Mouse (Mus musculus) heart, adult 2 months (tissue): Measurements from ENCODE around the gene Pdhb. TPM values are rescaled to one million over a fixed set of nuclear protein-coding genes. Genes with fewer than 3 reads are reported as not detected.
"Not testable (repeated sequence)": the region's sequence is repeated elsewhere in the genome, so short reads cannot be mapped to it uniquely, and the experiment has no call there.

Experiments used
- DNase-seq, 2 experiments: peaks; one replicate each; pipeline ENCODE4 v3.0.0; 2021
- H3K27ac ChIP-seq: fragments of 200-600 bp; 2 replicates; pipeline ENCODE4 v1.8.1; 2022
- H3K27me3 ChIP-seq: fragments of 200-500 bp; 2 replicates; pipeline ENCODE4 v1.6.1; 2012; ENCODE audit warnings: mild to moderate bottlenecking, low read length, inconsistent platforms, mixed read lengths; ENCODE audit not compliant: control insufficient read depth, insufficient read depth
- H3K36me3 ChIP-seq: fragments of 200-500 bp; 2 replicates; pipeline ENCODE4 v1.6.1; 2012; ENCODE audit warnings: low read length, inconsistent platforms; ENCODE audit not compliant: control insufficient read depth, insufficient read depth
- H3K4me1 ChIP-seq: fragments of 200-500 bp; 2 replicates; pipeline ENCODE4 v1.6.1; 2011; ENCODE audit warnings: low read length; ENCODE audit not compliant: control insufficient read depth, insufficient read depth
- H3K4me3 ChIP-seq: fragments of 200-600 bp; 2 replicates; pipeline ENCODE4 v1.8.1; 2022
- H3K79me2 ChIP-seq: fragments of 200-500 bp; replicated peaks from 2 replicates; pipeline ENCODE4 v1.6.1; 2012; ENCODE audit warnings: mild to moderate bottlenecking, inconsistent platforms, low read length, moderate library complexity, mixed read lengths; ENCODE audit not compliant: control insufficient read depth, insufficient read depth
- H3K9ac ChIP-seq: fragments of 200-500 bp; 2 replicates; pipeline ENCODE4 v1.6.1; 2012; ENCODE audit warnings: low read depth, mild to moderate bottlenecking, control low read depth, inconsistent platforms, low read length, mixed read lengths
- CTCF ChIP-seq: fragments of 200-600 bp; IDR thresholded peaks from 2 replicates; pipeline ENCODE4 v1.8.1; 2022; ENCODE audit warnings: antibody characterized with exemption, mild to moderate bottlenecking, moderate library complexity
- EP300 ChIP-seq: fragments of 200-500 bp; IDR thresholded peaks from 2 replicates; pipeline ENCODE4 v1.6.1; 2011; ENCODE audit warnings: low read depth, low read length, control low read depth; ENCODE audit not compliant: insufficient read depth
- POLR2A ChIP-seq: fragments of 200-500 bp; IDR thresholded peaks from 2 replicates; pipeline ENCODE4 v1.6.1; 2011; ENCODE audit warnings: mild to moderate bottlenecking, low read depth, low read length, control low read depth; ENCODE audit not compliant: insufficient read depth
- WGBS: fragments of 180-500 bp; shearing (Covaris S2); methylation state at CpG from one replicate; pipeline ENCODE4 v1.1.7; 2018; 5-methylcytosine and 5-hydroxymethylcytosine counted together
- intact Hi-C: fragments of 180-260 bp; cut with DNase I; formaldehyde crosslinking; loops from one replicate; pipeline ENCODE4 v1.15.1; 2025
- polyA plus RNA-seq: library from polyadenylated mRNA; depleted of rRNA; stranded (reverse); fragments of >200 nt; gene quantifications from 2 replicates; pipeline ENCODE4 v1.2.3, GENCODE M21; 2012
- total RNA-seq, 2 experiments: library from RNA; stranded (reverse); gene quantifications; 2 replicates each; pipeline ENCODE4 v1.2.3; 2021

The Pdhb gene
- total and polyA plus RNA-seq, 3 experiments: 324 to 825 (median 722) TPM

DNA sequence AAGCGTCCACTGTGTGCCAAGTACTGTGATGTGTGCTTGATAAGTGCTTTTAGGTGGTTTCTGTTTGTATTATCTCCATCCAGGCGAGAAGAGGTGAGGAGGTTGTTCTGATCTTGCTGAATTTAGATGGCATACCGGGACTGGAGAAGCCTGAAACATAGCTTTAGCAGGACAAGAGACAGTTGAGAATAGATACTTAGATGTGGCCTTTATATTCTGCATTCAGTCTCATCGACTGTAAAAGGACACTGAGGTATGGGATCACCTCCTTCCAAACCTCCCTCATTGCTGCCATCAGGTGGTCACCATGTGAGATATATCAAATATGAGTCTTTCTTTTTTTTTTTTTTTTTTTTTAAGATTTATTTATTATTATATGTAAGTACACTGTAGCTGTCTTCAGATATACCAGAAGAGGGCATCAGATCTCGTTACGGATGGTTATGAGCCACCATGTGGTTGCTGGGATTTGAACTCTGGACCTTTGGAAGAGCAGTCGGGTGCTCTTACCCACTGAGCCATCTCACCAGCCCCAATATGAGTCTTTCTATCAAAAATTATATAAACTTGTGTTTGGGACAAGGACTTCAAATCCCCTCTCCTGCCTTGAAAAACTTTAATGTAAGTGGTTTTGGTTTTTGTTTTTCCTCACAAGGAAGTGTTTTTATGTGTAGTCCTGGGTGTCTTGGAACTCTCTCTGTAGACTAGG lies 871 bp upstream of the Pdhb start:
- not testable (repeated sequence) for H3K4me1 ChIP-seq, H3K27me3 ChIP-seq, DNase-seq, H3K79me2 ChIP-seq
- intact Hi-C loops: loop anchor here (2.0 kb wide), 2 partner anchors 39 to 75 kb away; partner anchors contain the start of gene Pxk
- Histone ChIP-seq H3K9ac (peak overlapping the region; percentile 42), H3K36me3 (peaks cover 16% of the 10 kb centered on the region), H3K4me3 (peak overlapping the region; percentile 55), H3K27ac (peak overlapping the region; percentile 91)
- peak; percentile 51 for TF ChIP-seq CTCF
- 41% methylated on average over 7 of the region's 7 CpGs for WGBS

DNA sequence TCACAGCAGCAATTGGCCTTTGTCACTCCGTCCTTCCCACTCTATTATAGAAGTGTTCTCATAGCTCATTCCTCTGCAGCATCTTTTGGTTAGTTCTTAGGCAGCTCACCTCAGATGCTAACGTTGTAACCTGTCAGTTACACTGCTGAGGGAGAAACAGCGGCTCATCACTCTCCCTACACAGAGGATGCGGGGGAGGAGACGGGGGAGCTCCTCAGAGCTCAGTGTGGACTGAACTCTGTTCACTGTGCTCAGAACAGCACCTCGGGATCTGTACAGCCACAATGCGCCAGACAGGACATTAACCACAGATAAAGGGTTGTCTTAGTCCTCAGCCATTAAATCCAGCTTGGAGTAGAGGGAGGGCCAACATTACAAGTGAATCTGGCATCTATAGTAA lies 8.4 kb downstream of the Pdhb start:
- no peak for DNase-seq
- 63% methylated on average over 7 of the region's 7 CpGs for WGBS
- Histone ChIP-seq H3K9ac (no peak overlapping the region), H3K36me3 (peaks cover 9% of the 10 kb centered on the region), H3K4me3 (no peak overlapping the region), H3K27ac (no peak overlapping the region), H3K79me2 (0 out of 2 replicates have a peak, but pooled peaks cover 2% of the 10 kb centered on the region), H3K27me3 (no peaks in the 10 kb centered on the region), H3K4me1 (no peaks in the 10 kb centered on the region)
- intact Hi-C loops: loop anchor here (10.0 kb wide), 1 partner anchor 200 kb away; no protein-coding TSS in a partner anchor
- no peak for TF ChIP-seq POLR2A
- TF ChIP-seq EP300: no peak
- no peak for TF ChIP-seq CTCF

DNA sequence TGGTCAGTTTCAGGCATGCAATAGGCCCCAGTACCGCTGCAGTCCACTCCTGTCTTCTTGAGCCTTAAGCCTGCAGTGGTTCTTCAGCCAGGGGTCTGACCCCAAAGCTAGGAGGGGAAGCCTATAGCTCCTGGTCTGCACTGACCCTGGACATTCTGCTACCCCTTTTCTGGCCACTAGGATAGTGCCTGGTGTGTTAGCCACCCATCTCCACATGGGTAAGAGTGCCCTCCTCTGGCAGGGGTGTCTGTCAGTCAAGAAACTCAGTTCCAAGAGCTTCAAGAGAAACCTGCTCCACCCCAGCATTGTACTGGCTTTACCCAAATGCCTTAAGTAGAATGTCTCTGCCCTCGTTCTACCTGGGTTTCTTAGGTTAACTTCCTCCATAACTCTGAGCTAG lies 11.0 kb downstream of the Pdhb start:
- Histone ChIP-seq H3K9ac (no peak overlapping the region), H3K4me1 (no peaks in the 10 kb centered on the region), H3K27ac (no peak overlapping the region), H3K4me3 (no peak overlapping the region), H3K36me3 (peaks cover 4% of the 10 kb centered on the region), H3K27me3 (no peaks in the 10 kb centered on the region), H3K79me2 (no peaks in the 10 kb centered on the region)
- peak in 1 of 2 experiments; percentile 45 for DNase-seq
- intact Hi-C loops: loop anchor here (10.0 kb wide), 1 partner anchor 197 kb away; no protein-coding TSS in a partner anchor
- WGBS: 87% methylated on average over 2 of the region's 2 CpGs
- TF ChIP-seq EP300: no peak
- TF ChIP-seq CTCF: peak; percentile 72

DNA sequence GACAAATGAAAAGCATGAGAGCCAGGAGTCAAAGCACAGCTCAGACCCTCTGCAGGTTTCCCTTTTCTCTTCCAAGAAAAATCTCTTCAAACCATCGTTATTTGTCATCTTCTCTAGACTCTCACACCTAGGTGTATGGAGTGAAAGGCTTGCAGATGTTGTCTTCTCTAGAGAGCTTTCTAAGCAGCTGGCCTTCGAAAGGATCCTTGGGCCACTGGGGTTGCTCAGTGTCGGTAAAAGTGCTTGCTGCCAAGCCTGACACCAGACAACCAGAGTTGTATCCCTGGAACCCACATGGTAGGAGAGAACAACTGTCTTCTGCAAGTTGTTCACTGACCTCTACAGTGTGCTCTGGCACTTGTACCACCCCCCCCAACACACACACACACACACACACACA lies 13.7 kb downstream of the Pdhb start:
- TF ChIP-seq POLR2A (no peak), EP300 (no peak), CTCF (no peak)
- Histone ChIP-seq H3K9ac (no peak overlapping the region), H3K79me2 (no peaks in the 10 kb centered on the region), H3K27me3 (no peaks in the 10 kb centered on the region), H3K36me3 (peaks cover 3% of the 10 kb centered on the region), H3K4me1 (no peaks in the 10 kb centered on the region), H3K27ac (no peak overlapping the region), H3K4me3 (no peak overlapping the region)
- 65% methylated on average over 3 of the region's 3 CpGs for whole genome bisulfite sequencing
- DNase-seq: no peak
- intact Hi-C loops: no loop called here

DNA sequence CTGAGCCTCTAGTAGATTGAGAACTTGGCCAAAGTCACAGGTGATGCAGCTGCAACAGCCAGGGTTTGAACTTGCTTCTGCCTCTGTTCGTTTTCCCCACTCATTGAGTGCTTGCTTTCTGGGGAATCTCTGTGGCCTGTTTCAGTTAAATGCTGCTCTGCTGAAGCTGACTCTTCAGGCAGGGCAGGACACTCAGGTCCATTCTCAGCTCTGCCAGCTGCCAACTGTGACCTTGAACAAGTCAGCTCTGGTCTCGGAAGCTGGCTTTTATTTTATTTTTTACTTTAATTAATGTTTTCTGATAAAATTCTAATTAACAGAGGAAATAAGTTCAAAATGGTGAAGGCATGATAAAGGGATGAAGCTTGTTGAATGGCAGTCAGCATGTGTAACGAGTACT lies 14.1 kb downstream of the Pdhb start:
- peaks cover 3% of the 10 kb centered on the region for H3K36me3 ChIP-seq

DNA sequence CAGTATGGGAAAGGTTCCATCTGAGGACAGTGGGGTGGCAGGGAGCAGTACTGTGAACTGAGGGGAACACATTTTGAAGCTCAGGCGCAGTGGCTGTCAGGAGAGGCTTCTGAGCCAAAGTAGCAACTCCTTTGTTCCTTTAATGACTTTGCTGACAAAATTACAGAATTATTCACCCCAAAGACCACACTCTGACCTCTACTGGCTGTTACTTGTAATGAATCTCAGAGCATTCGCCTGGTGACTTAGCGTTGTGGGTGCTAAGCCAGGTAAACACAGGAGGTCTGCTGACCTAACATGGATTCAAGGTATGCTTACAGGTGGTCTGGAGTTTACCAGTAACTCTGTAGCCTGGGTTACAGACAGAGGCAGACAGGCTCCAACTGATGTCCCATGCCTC lies 15.9 kb downstream of the Pdhb start:
- WGBS: 53% methylated on average over 3 of the region's 3 CpGs
- no peak for DNase-seq
- no peaks in the 10 kb centered on the region for H3K4me1 ChIP-seq
- no peaks in the 10 kb centered on the region for H3K79me2 ChIP-seq
- intact Hi-C loops: loop anchor here (1.0 kb wide), 1 partner anchor 65 kb away; no protein-coding TSS in a partner anchor
- H3K36me3 ChIP-seq: peaks cover 3% of the 10 kb centered on the region
- H3K9ac ChIP-seq: no peak overlapping the region
- H3K4me3 ChIP-seq: no peak overlapping the region
- no peak overlapping the region for H3K27ac ChIP-seq
- H3K27me3 ChIP-seq: no peaks in the 10 kb centered on the region
- TF ChIP-seq CTCF: peak; percentile 65
- TF ChIP-seq EP300: no peak
- no peak for TF ChIP-seq POLR2A

More for the DNA sequence above, 14.1 kb downstream of the Pdhb start:
- Histone ChIP-seq H3K79me2 (no peaks in the 10 kb centered on the region), H3K27me3 (no peaks in the 10 kb centered on the region), H3K27ac (no peak overlapping the region), H3K4me3 (no peak overlapping the region), H3K9ac (no peak overlapping the region), H3K4me1 (no peaks in the 10 kb centered on the region)
- intact Hi-C loops: no loop called here
- TF ChIP-seq POLR2A (no peak), EP300 (no peak), CTCF (no peak)
- no peak for DNase-seq
- 78% methylated on average over 3 of the region's 3 CpGs for WGBS
